Mouse (Mus musculus): ENCODE results near the gene Glmp.
"Not testable (repeated sequence)": the region's sequence is repeated elsewhere in the genome, so short reads cannot be mapped to it uniquely, and the experiment has no call there.

The Glmp gene

GRCm38 (mm10) chr3:88336058-88337013 lies 11.5 kb downstream of the Glmp start, which contains the start of the genes Tmem79 and Smg5:
Gene Tmem79 (minus strand): TSS chr3:88336148.
Gene Smg5 (plus strand): TSS chr3:88336260.
- DNase-seq = peak; percentile 98

GRCm38 (mm10) chr3:88337367-88338020 lies 12.7 kb downstream of the Glmp start:
- DNase-seq = no peak

GRCm38 (mm10) chr3:88338316-88338715 lies 13.5 kb downstream of the Glmp start:
- DNase-seq = no peak

DNA sequence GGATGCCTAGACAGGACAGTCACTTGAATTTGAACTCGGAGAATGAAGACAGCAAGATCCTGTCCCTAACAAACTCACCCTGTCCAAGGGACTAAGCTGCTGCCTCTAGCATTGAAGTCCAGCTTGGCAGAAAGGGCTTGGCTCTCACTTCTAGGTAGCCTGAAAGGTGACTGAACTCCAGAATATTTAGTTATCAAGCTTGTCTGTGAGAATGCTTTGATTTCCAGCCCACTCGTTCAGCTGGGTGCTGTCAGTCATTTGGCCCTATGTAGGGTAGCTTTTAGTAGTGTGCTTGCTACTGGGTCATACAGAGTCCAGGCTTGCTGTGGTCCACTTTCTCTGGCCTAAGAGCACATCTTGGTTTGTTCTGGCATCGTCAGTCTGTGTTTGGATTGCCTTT lies 14.2 kb downstream of the Glmp start:
- DNase-seq = no peak

DNA sequence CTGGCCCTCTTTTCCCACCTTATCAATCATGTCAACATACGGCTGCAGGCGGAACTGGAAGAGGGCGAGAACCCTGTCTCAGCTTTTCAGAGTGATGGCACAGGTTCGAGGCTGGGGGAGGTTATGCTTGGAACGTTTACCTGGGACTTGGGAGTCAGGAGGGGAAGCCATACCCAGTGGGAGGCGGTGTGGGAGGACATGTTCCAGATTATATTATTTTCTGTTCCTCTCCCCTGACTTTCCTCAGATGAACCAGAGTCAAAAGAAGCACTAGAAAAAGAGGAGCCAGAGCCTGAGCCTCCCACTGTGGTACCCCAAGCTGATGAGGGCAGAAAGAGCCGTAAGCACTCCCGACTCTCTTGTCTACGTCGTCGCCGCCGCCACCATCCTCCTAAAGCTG lies 25.9 kb downstream of the Glmp start:
- DNase-seq = no peak

GRCm38 (mm10) chr3:88352907-88353306 lies 28.1 kb downstream of the Glmp start:
- DNase-seq = no peak

DNA sequence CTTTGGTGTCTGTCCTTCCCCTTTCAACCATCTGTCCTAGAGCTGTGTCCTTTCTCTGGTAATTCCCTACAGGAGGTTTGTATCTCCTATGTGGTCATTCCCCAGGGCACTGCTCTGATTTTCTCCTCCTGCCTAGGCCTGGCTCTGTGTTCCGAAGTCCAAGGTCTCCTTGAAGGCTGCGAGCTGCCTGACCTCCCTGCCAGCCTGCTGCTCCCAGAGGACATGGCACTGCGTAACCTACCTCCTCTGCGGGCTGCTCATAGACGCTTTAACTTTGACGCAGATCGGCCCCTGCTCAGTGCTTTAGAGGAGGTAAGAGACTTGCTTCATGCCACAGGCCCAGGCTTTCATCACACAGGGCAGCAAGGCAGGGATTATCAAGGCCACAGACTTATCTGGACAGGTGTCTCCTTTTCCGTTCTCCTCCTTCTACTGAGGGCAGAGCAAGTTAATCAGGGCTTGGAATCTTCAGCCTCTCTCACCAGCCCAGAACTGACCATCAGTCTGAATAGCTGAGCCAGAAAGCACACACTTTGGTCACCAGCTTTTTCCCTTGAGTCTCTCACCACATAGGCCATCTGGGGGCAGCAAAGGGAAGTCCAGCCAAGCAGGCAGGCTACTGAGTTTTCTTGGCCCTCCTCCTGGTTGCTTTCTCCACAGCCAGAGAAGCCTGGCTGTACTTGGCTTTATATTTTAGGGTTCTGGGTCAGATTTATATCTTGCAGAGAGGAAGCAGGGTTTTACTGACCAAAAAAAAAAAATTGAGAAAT lies 29.8 kb downstream of the Glmp start:
- peak; percentile 30 for DNase-seq

DNA sequence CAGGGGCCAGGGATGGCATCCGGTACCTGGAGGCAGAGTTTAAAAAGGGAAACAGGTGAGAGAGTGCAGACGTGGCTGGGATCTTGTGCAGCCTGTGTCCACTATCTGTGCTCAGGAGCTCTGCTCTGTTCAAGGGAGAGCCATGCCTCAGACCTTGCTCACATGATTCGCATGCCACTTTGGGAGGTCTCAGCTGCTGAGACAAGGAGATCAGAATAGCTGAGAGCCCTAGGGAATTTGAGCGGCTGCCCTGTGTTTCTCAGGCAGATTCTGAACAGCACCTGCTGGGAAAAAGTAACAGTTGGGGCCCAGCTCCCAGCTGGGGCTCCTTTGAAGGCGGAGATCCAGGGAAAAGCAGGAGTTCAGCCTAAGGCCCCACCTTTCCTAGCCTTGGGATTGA lies 34.8 kb downstream of the Glmp start:
- no peak for DNase-seq

GRCm38 (mm10) chr3:88359989-88360388 lies 35.2 kb downstream of the Glmp start:
- no peak for DNase-seq

GRCm38 (mm10) chr3:88361096-88361495 lies 36.3 kb downstream of the Glmp start:
- no peak for DNase-seq

- no peak for DNase-seq
Observed at GRCm38 (mm10) chr3:88361612-88362313, 36.9 kb downstream of the Glmp start.

DNA sequence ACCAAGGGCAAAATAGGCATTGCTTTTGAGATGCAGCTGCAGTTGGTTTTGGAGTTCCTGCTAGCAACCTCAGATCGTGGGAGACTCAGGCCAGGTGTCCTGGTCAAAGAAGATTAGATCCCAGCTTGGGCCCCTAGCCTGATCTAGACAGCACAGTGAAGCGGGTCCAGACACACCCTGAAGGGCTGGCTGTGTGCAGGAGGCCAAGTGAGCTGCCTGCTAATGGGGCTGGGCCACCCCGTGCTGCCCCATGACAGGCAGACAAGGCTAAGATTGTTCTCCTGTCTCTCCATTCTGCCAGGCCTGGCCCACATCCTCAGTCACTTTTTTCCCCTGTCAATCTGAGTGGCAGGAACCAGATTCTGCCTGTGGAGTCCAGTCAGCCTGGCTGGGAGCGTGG lies 38.9 kb downstream of the Glmp start:
- no peak for DNase-seq

DNA sequence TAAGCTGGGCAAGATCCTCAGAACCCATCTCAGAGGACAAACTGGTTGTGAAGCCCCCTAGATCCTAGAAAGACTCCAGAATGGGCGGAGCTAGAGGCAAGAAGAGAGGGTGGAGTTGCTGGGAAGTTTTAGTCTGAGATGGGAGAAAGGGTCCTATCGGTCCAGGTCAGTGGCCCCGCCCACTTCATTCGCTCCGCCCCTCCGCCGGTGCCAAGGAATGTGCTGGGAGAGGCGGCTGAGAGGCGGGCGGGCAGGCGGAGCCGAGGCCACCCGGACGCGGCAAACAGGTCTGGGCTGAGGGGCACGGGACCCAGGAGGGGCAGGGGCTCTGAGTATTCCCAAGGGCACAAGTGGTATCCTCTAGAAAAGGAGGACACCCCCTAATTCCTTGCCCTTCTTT lies 39.5 kb downstream of the Glmp start, which contains the start of gene Paqr6:
Paqr6 (plus strand) TSS at position 248 of the 400 bp plus-strand sequence.
- peak; percentile 79 for DNase-seq

DNA sequence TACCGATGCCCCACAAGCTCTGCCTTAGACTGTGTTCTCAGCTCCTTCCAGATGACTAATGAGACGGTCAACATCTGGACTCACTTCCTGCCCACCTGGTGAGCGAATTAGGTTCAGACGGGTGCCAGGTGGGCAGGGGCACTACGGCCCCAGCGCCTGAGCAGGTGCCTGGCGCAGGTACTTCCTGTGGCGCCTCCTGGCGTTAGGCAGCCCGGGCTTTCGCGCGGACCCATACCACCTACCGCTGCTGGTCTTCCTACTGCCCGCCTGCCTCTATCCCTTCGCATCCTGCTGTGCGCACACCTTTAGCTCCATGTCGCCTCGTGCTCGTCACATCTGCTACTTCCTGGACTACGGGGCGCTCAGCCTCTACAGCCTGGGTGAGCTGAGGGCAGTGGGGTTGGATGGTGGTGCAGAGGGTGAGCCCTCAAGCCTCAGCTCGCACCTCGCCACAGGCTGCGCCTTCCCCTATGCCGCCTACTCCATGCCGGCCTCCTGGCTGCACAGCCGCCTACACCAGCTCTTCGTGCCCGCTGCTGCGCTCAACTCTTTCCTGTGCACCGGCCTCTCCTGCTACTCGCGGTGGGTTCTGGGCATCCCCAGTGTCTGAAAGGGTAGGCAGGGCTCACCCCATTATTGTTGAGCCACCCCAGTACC lies 41.0 kb downstream of the Glmp start:
- DNase-seq = no peak

GRCm38 (mm10) chr3:88366830-88367428 lies 42.1 kb downstream of the Glmp start:
- DNase-seq = peak; percentile 36

DNA sequence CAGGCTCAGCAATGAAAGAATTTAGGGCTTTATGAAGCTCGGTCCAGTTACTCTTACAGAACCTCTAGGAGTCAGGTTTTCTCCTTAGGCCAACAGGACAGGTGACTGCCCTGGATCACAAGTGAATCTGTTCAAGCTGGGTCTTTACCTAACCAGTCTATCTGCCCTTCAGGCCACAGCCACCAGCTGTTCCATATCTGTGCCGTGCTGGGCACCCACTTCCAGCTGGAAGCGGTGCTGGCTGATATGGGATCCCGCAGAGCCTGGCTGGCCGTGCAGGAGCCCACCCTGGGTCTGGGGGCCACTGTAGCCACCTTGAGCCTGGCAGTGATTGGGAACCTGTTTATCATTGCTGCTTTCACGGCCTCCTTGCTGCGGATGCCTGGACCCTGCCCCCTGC lies 42.7 kb downstream of the Glmp start:
- not testable (repeated sequence) for DNase-seq

DNA sequence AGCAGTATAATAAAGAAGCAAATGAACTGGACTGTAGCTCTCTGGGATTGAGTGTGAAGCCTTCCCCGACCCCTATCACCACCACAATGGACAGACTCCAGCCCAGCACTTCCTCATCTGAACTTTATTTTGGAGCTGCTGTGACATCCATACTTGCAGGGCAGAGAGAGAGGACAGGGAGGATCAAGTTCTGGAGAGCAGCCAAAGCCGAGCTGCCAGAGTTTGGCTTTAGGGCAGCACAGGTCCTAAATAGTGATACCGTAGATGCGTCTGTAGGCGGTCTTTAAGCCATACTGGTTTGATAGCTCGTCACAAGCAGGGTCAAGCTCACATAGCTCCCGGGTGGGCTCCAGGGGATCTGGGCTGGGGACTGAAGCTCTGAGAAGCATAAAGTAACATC lies 43.7 kb downstream of the Glmp start:
- not testable (repeated sequence) for DNase-seq

GRCm38 (mm10) chr3:88372643-88373042 lies 47.8 kb downstream of the Glmp start, which contains the start of gene Bglap3:
Gene Bglap3 (minus strand): TSS chr3:88372743.
- DNase-seq = not testable (repeated sequence)

- DNase-seq = not testable (repeated sequence)
Observed at GRCm38 (mm10) chr3:88375750-88376626, 51.2 kb downstream of the Glmp start.

GRCm38 (mm10) chr3:88376644-88377043 lies 51.8 kb downstream of the Glmp start:
- DNase-seq = not testable (repeated sequence)

All from kidney, adult 18-20 months (tissue).